Mouse (Mus musculus): ENCODE measurements around the gene Cd177. TPM values are rescaled to one million over a fixed set of nuclear protein-coding genes. Genes with fewer than 3 reads are reported as not detected.
"Not testable (repeated sequence)": the region's sequence is repeated elsewhere in the genome, so short reads cannot be mapped to it uniquely, and the experiment has no call there.

Cd177 gene
- 0.25 and 0.30 TPM in 2 replicates for polyA plus RNA-seq (2015; fragmentation: Nextera tagmentation; extraction: Ambion mirVana)

DNA sequence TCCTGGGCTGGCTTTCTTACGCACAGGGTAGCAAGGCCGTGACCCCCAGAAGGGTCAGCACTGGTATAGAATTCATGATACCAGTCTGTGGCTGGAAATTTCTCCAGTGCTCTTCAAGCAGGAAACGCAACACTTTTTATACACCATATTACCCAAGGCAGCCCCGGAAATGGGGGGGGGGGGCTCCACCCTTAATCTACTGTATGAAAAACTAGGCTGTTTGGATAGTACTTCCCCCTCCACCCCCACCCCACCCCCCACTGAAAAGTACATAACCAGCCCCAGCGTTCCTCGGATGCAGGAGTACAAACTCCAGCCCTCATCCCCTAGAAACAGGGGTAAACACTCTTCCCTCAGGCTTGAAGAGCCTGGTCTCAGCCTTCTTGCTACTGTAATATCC, at the start of gene Cd177:
Gene Cd177 (minus strand): TSS at position 101 of the 400 bp plus-strand sequence.
- H3K4me2 ChIP-seq (ENCODE audit: low read depth, low read length), result no peak within 1 kb of the TSS
- no peak within 1 kb of the TSS for H3K9ac ChIP-seq (ENCODE audit: low read length)
- no peak within 1 kb of the TSS for H3K27ac ChIP-seq (ENCODE audit: low read length)
- ATAC-seq (replicated peaks; ENCODE audit: extremely low read depth, insufficient read depth, low FRiP score), result no peak
- H3K9me3 ChIP-seq (replicated peaks; ENCODE audit: control insufficient read depth, low read length), result no peaks in the 10 kb centered on the region
- no peak within 1 kb of the TSS for H3K4me3 ChIP-seq (ENCODE audit: low read length)
- no peaks in the 10 kb centered on the region for H3K27me3 ChIP-seq (ENCODE audit: control insufficient read depth, insufficient read depth, low read length)
- WGBS, result 73% methylated on average over 6 of the region's 6 CpGs
- H3K4me1 ChIP-seq (ENCODE audit: control insufficient read depth, insufficient read depth, low read length), result no peaks in the 10 kb centered on the region
- H3K36me3 ChIP-seq (ENCODE audit: control insufficient read depth, insufficient read depth), result no peaks in the 10 kb centered on the region

DNA sequence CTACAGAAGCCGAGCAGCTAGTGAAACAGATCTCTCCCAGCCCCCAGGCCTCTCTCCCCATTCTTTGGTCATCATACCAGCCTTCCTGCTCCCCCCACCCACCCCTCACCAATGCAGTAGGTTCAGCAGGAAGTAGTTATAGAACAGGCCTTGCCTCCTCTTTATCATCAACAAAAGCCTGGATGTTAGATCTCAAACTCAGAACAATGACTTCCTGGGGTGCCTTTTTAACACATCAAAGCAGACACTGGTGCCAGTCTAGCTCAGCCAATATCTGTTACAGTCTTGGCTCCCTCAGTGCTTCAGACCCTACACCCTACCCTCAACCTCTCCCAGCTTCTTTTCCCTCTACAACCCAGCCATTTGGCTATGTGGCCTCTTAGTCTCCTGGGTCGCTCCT, 48.9 kb upstream of the Cd177 start:
- Histone ChIP-seq H3K27me3 (ENCODE audit: control insufficient read depth, insufficient read depth, low read length) (no peaks in the 10 kb centered on the region), H3K27ac (ENCODE audit: low read length) (no peak overlapping the region), H3K9me3 (replicated peaks; ENCODE audit: control insufficient read depth, low read length) (no peaks in the 10 kb centered on the region), H3K4me2 (ENCODE audit: low read depth, low read length) (no peak overlapping the region), H3K4me1 (ENCODE audit: control insufficient read depth, insufficient read depth, low read length) (no peaks in the 10 kb centered on the region), H3K9ac (ENCODE audit: low read length) (no peak overlapping the region), H3K36me3 (ENCODE audit: control insufficient read depth, insufficient read depth) (no peaks in the 10 kb centered on the region), H3K4me3 (ENCODE audit: low read length) (no peak overlapping the region)
- 16% methylated on average over 2 of the region's 2 CpGs for WGBS
- ATAC-seq (replicated peaks; ENCODE audit: extremely low read depth, insufficient read depth, low FRiP score), result no peak

- no peak overlapping the region for H3K9ac ChIP-seq (ENCODE audit: low read length)
- ATAC-seq (replicated peaks; ENCODE audit: extremely low read depth, insufficient read depth, low FRiP score), result no peak
- no peaks in the 10 kb centered on the region for H3K9me3 ChIP-seq (replicated peaks; ENCODE audit: control insufficient read depth, low read length)
- no peak overlapping the region for H3K4me2 ChIP-seq (ENCODE audit: low read depth, low read length)
- H3K36me3 ChIP-seq (ENCODE audit: control insufficient read depth, insufficient read depth), result no peaks in the 10 kb centered on the region
- no peak overlapping the region for H3K4me3 ChIP-seq (ENCODE audit: low read length)
- H3K27ac ChIP-seq (ENCODE audit: low read length), result no peak overlapping the region
- no peaks in the 10 kb centered on the region for H3K4me1 ChIP-seq (ENCODE audit: control insufficient read depth, insufficient read depth, low read length)
- H3K27me3 ChIP-seq (ENCODE audit: control insufficient read depth, insufficient read depth, low read length), result no peaks in the 10 kb centered on the region
- WGBS, result 52% methylated on average over 6 of the region's 6 CpGs
Measured at GRCm38 (mm10) chr7:24804826-24805225, 44.7 kb upstream of the Cd177 start.

- WGBS, result 53% methylated on average over 7 of the region's 7 CpGs
Measured at GRCm38 (mm10) chr7:24802149-24802767, 42.1 kb upstream of the Cd177 start.

DNA sequence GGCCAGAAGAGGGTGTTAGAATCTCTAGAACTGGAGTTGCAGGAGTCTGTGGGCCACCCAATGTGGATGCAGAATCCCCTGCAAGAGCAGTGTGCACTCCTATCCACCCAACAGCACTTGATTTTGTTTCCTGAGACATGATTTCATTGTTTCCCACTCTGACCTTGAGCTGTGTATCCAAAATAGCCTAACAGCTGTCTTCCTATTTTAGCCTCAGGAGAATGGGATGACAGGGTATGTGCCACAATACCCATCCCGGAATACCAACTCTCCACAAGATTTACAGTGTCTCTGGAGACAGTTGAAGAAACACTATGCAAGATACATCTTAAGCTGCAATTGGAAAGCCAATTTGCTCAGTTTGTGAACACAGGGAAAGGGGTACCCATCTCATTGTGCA, 37.8 kb upstream of the Cd177 start:
- 79% methylated on average over 1 of the region's 1 CpGs for WGBS
- Histone ChIP-seq H3K27me3 (ENCODE audit: control insufficient read depth, insufficient read depth, low read length) (no peaks in the 10 kb centered on the region), H3K9me3 (replicated peaks; ENCODE audit: control insufficient read depth, low read length) (peaks cover 4% of the 10 kb centered on the region), H3K4me1 (ENCODE audit: control insufficient read depth, insufficient read depth, low read length) (no peaks in the 10 kb centered on the region), H3K4me2 (ENCODE audit: low read depth, low read length) (no peak overlapping the region), H3K27ac (ENCODE audit: low read length) (no peak overlapping the region), H3K4me3 (ENCODE audit: low read length) (no peak overlapping the region), H3K9ac (ENCODE audit: low read length) (no peak overlapping the region), H3K36me3 (ENCODE audit: control insufficient read depth, insufficient read depth) (no peaks in the 10 kb centered on the region)
- no peak for ATAC-seq (replicated peaks; ENCODE audit: extremely low read depth, insufficient read depth, low FRiP score)

More at GRCm38 (mm10) chr7:24802149-24802767, 42.1 kb upstream of the Cd177 start:
- H3K4me3 ChIP-seq (ENCODE audit: low read length), result no peak overlapping the region
- no peak overlapping the region for H3K9ac ChIP-seq (ENCODE audit: low read length)
- no peak overlapping the region for H3K4me2 ChIP-seq (ENCODE audit: low read depth, low read length)
- ATAC-seq (replicated peaks; ENCODE audit: extremely low read depth, insufficient read depth, low FRiP score), result no peak
- no peaks in the 10 kb centered on the region for H3K27me3 ChIP-seq (ENCODE audit: control insufficient read depth, insufficient read depth, low read length)
- H3K4me1 ChIP-seq (ENCODE audit: control insufficient read depth, insufficient read depth, low read length), result no peaks in the 10 kb centered on the region
- H3K36me3 ChIP-seq (ENCODE audit: control insufficient read depth, insufficient read depth), result no peaks in the 10 kb centered on the region
- no peaks in the 10 kb centered on the region; the same call in 1 of the 2 replicates for H3K9me3 ChIP-seq (replicated peaks; ENCODE audit: control insufficient read depth, low read length)
- no peak overlapping the region for H3K27ac ChIP-seq (ENCODE audit: low read length)

DNA sequence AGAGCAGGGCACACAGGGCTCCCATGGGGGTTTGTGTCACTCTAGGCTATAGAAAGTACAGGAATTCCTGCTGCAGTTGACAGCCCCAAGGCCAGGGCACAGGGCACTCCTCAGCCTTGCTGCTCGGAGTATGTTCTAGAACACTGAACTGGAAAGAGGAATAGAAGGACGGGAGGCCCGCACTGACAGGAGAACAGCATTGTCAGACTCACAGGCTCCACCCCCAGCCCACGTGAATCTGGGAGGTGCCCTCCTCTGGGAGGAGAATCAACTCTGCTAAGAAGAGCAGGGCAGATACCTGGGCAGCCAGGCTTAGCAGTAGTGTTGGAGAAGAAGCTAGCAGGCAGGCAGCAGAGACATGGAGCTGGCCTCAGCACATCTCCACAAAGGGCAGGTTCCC, 16.8 kb upstream of the Cd177 start, which contains the start of gene Ceacam10:
Gene Ceacam10 (plus strand): TSS at position 289 of the 400 bp plus-strand sequence.
- not testable (repeated sequence) for H3K4me1 ChIP-seq (ENCODE audit: control insufficient read depth, insufficient read depth, low read length); H3K27ac ChIP-seq (ENCODE audit: low read length); H3K4me3 ChIP-seq (ENCODE audit: low read length); ATAC-seq (replicated peaks; ENCODE audit: extremely low read depth, insufficient read depth, low FRiP score); H3K4me2 ChIP-seq (ENCODE audit: low read depth, low read length); H3K9me3 ChIP-seq (replicated peaks; ENCODE audit: control insufficient read depth, low read length); H3K27me3 ChIP-seq (ENCODE audit: control insufficient read depth, insufficient read depth, low read length); H3K9ac ChIP-seq (ENCODE audit: low read length); H3K36me3 ChIP-seq (ENCODE audit: control insufficient read depth, insufficient read depth)
- 35% methylated on average over 4 of the region's 4 CpGs for WGBS

GRCm38 (mm10) chr7:24776145-24776544, 16.0 kb upstream of the Cd177 start:
- H3K27me3 ChIP-seq (ENCODE audit: control insufficient read depth, insufficient read depth, low read length), result no peaks in the 10 kb centered on the region
- no peaks in the 10 kb centered on the region for H3K9me3 ChIP-seq (replicated peaks; ENCODE audit: control insufficient read depth, low read length)
- H3K4me3 ChIP-seq (ENCODE audit: low read length), result no peak overlapping the region
- no peak overlapping the region for H3K9ac ChIP-seq (ENCODE audit: low read length)
- no peak overlapping the region for H3K4me2 ChIP-seq (ENCODE audit: low read depth, low read length)
- no peak for ATAC-seq (replicated peaks; ENCODE audit: extremely low read depth, insufficient read depth, low FRiP score)
- 60% methylated on average over 2 of the region's 2 CpGs for WGBS
- no peak overlapping the region for H3K27ac ChIP-seq (ENCODE audit: low read length)
- no peaks in the 10 kb centered on the region for H3K36me3 ChIP-seq (ENCODE audit: control insufficient read depth, insufficient read depth)
- no peaks in the 10 kb centered on the region for H3K4me1 ChIP-seq (ENCODE audit: control insufficient read depth, insufficient read depth, low read length)

DNA sequence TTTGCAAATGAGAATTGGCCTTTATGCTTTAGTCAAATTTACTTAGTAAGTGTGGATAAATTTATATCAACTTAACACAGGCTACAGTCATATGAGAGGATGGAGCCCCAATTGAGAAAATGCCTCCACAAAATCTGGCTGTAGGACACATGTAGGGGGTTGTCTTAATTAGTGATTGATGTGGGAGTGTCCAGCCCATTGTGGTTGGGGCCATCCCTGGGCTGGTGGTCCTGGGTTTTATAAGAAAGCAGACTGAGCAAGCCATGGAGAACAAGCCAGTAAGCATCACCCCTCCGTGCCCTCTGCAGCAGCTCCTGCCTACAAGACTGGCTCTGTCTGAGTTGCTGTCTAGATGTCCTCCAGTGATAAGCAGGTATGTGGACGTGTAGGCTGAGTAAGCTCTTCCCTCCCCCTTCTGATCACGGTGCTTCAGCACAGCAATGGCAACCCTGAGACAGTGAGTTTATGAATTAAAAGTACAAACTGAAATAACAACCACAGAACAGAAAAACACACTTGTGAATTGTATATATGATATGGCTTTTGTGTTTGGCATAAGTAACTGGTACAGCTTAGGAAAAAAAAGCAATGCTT, 13.9 kb upstream of the Cd177 start:
- Histone ChIP-seq H3K27me3 (ENCODE audit: control insufficient read depth, insufficient read depth, low read length) (no peaks in the 10 kb centered on the region), H3K4me1 (ENCODE audit: control insufficient read depth, insufficient read depth, low read length) (no peaks in the 10 kb centered on the region), H3K27ac (ENCODE audit: low read length) (no peak overlapping the region), H3K4me3 (ENCODE audit: low read length) (no peak overlapping the region), H3K9ac (ENCODE audit: low read length) (no peak overlapping the region), H3K36me3 (ENCODE audit: control insufficient read depth, insufficient read depth) (no peaks in the 10 kb centered on the region), H3K9me3 (replicated peaks; ENCODE audit: control insufficient read depth, low read length) (0 out of 2 replicates have a peak, but pooled peaks cover 2% of the 10 kb centered on the region), H3K4me2 (ENCODE audit: low read depth, low read length) (no peak overlapping the region)
- WGBS, result 39% methylated on average over 3 of the region's 3 CpGs
- no peak for ATAC-seq (replicated peaks; ENCODE audit: extremely low read depth, insufficient read depth, low FRiP score)

- no peaks in the 10 kb centered on the region for H3K36me3 ChIP-seq (ENCODE audit: control insufficient read depth, insufficient read depth)
- no peak overlapping the region for H3K4me3 ChIP-seq (ENCODE audit: low read length)
- no peaks in the 10 kb centered on the region for H3K4me1 ChIP-seq (ENCODE audit: control insufficient read depth, insufficient read depth, low read length)
- H3K4me2 ChIP-seq (ENCODE audit: low read depth, low read length), result no peak overlapping the region
- H3K27me3 ChIP-seq (ENCODE audit: control insufficient read depth, insufficient read depth, low read length), result no peaks in the 10 kb centered on the region
- H3K9ac ChIP-seq (ENCODE audit: low read length), result no peak overlapping the region
- no peak for ATAC-seq (replicated peaks; ENCODE audit: extremely low read depth, insufficient read depth, low FRiP score)
- H3K27ac ChIP-seq (ENCODE audit: low read length), result no peak overlapping the region
- H3K9me3 ChIP-seq (replicated peaks; ENCODE audit: control insufficient read depth, low read length), result 0 out of 2 replicates have a peak, but pooled peaks cover 2% of the 10 kb centered on the region
Measured at GRCm38 (mm10) chr7:24771361-24771760, 11.2 kb upstream of the Cd177 start.
